ENCODE assay signal across 9 mouse cellular contexts in genomic region chr7:96554277-96554690, GRCm38 (mm10).
DNase-seq lines count a peak whose midpoint lies in the region; ATAC-seq lines count a peak whose summit lies in the region.
"Had no signal": no experiment of that assay in that cellular context is flagged by ENCODE, and none has a peak within 500 bp of the region (broad histone marks: within the 10 kb centered on the region; RNA-seq: fewer than 3 reads in every experiment).

No protein-coding gene starts in this region.

- no peak for ATAC-seq in CD4-positive, CD25-positive, alpha-beta regulatory T cell, adult 4 months
- peak; percentile 20; the same call in 1 of the 2 replicates for ATAC-seq in forebrain, embryonic 12.5 days (ENCODE audit: low FRiP score)
- ATAC-seq in intestine, embryonic 14.5 days (replicated peaks; ENCODE audit: low FRiP score, low TSS enrichment, low read depth): 0 out of 2 replicates have a peak, but pooled peaks have one; percentile 32
- no peak for ATAC-seq in limb, embryonic 15.5 days (ENCODE audit: insufficient number of reproducible peaks, low FRiP score, low TSS enrichment, low read depth)

- 46% methylated on average over 6 of the region's 6 CpGs for WGBS in forebrain, embryonic 12.5 days
- 54% methylated on average over 6 of the region's 6 CpGs for WGBS in intestine, embryonic 14.5 days
- WGBS in limb, embryonic 15.5 days: 39% methylated on average over 6 of the region's 6 CpGs

- H3K27ac ChIP-seq in forebrain, embryonic 12.5 days: no peak overlapping the region
- H3K27ac ChIP-seq in intestine, embryonic 14.5 days (ENCODE audit: low read depth): no peak overlapping the region
- H3K27ac ChIP-seq in limb, embryonic 15.5 days: peak overlapping the region; percentile 58; the same call in 1 of the 2 replicates

- peaks cover 14% of the 10 kb centered on the region; the same call in 1 of the 2 replicates for H3K27me3 ChIP-seq in forebrain, embryonic 12.5 days
- no peaks in the 10 kb centered on the region for H3K27me3 ChIP-seq in intestine, embryonic 14.5 days (replicated peaks; ENCODE audit: control insufficient read depth, insufficient read depth, low read length)
- no peaks in the 10 kb centered on the region for H3K27me3 ChIP-seq in limb, embryonic 15.5 days

- H3K9ac ChIP-seq in forebrain, embryonic 12.5 days: no peak overlapping the region
- no peak overlapping the region for H3K9ac ChIP-seq in intestine, embryonic 14.5 days (ENCODE audit: low read length)
- H3K9ac ChIP-seq in limb, embryonic 15.5 days: no peak overlapping the region

- H3K4me3 ChIP-seq in forebrain, embryonic 12.5 days (replicated peaks): no peak overlapping the region
- no peak overlapping the region for H3K4me3 ChIP-seq in intestine, embryonic 14.5 days (ENCODE audit: low read depth, low read length)
- H3K4me3 ChIP-seq in limb, embryonic 15.5 days: no peak overlapping the region
- H3K4me3 ChIP-seq: myocyte had no signal

- no peak overlapping the region for H3K4me2 ChIP-seq in forebrain, embryonic 12.5 days
- H3K4me2 ChIP-seq in intestine, embryonic 14.5 days (ENCODE audit: low read length): no peak overlapping the region
- no peak overlapping the region for H3K4me2 ChIP-seq in limb, embryonic 15.5 days

- peaks cover 29% of the 10 kb centered on the region for H3K4me1 ChIP-seq in forebrain, embryonic 12.5 days
- H3K4me1 ChIP-seq in intestine, embryonic 14.5 days (replicated peaks; ENCODE audit: control insufficient read depth, insufficient read depth, low read length): peaks cover 19% of the 10 kb centered on the region
- H3K4me1 ChIP-seq in limb, embryonic 15.5 days: peaks cover 41% of the 10 kb centered on the region

- DNase-seq in CD4-positive, CD25-positive, alpha-beta regulatory T cell, adult 2 months (ENCODE audit: low read depth, low spot score): peak; percentile 4
- DNase-seq in urinary bladder, postnatal 14 days (ENCODE audit: low spot score): peak; percentile 20
- no peak for DNase-seq in urinary bladder, postnatal 10 days (ENCODE audit: low spot score)
- peak; percentile 67 for DNase-seq in intestine, embryonic 14.5 days (ENCODE audit: low spot score)
- peak; percentile 55 to 59 for DNase-seq in right cerebral cortex, postnatal 10 days (ENCODE audit: low spot score in 2 of 2)

- H3K36me3 ChIP-seq in forebrain, embryonic 12.5 days (replicated peaks): peaks cover 25% of the 10 kb centered on the region
- no peaks in the 10 kb centered on the region for H3K36me3 ChIP-seq in intestine, embryonic 14.5 days (ENCODE audit: control insufficient read depth, insufficient read depth, low read length)
- peaks cover 5% of the 10 kb centered on the region; the same call in 1 of the 2 replicates for H3K36me3 ChIP-seq in limb, embryonic 15.5 days

- 0 out of 2 replicates have a peak, but pooled peaks cover 6% of the 10 kb centered on the region for H3K9me3 ChIP-seq in forebrain, embryonic 12.5 days
- no peaks in the 10 kb centered on the region for H3K9me3 ChIP-seq in intestine, embryonic 14.5 days (ENCODE audit: control insufficient read depth, low read length)
- H3K9me3 ChIP-seq in limb, embryonic 15.5 days: no peaks in the 10 kb centered on the region

Comparison
In these comparisons a context has a peak if more than half of its experiments do, and no peak if none do; other contexts are left out.
1. ATAC-seq: peak in forebrain, embryonic 12.5 days (single experiment) and intestine, embryonic 14.5 days (single experiment); none in CD4-positive, CD25-positive, alpha-beta regulatory T cell, adult 4 months (single experiment) and limb, embryonic 15.5 days (single experiment).